Mouse (Mus musculus) liver, embryonic 11.5 days (tissue): Measurements from ENCODE around the gene Alyref. TPM values are rescaled to one million over a fixed set of nuclear protein-coding genes. Genes with fewer than 3 reads are reported as not detected.

Experiments used
- ATAC-seq: fragments of 200-750 bp; cut with Nextera tagmentation; replicated peaks from 2 replicates; pipeline ENCODE4 v1.8.0; 2017; ENCODE audit warnings: moderate number of reproducible peaks, mild to moderate bottlenecking, moderate TSS enrichment, moderate library complexity; ENCODE audit not compliant: low FRiP score
- DNase-seq: peaks from one replicate; pipeline ENCODE4 v3.0.0-alpha.2; 2017; ENCODE audit warnings: low spot score
- H3K27ac ChIP-seq: fragments of 300-500 bp; sonication (generic); 2 replicates; pipeline ENCODE4 v1.5.1; 2014; ENCODE audit warnings: mild to moderate bottlenecking, low read depth, low read length, control low read depth
- H3K27me3 ChIP-seq: fragments of 300-500 bp; sonication (generic); replicated peaks from 2 replicates; pipeline ENCODE4 v1.6.1; 2014; ENCODE audit warnings: low read length, mixed read lengths; ENCODE audit not compliant: control insufficient read depth, insufficient read depth
- H3K36me3 ChIP-seq: fragments of 300-500 bp; sonication (generic); 2 replicates; pipeline ENCODE4 v1.6.1; 2014; ENCODE audit warnings: mild to moderate bottlenecking, low read length, moderate library complexity, mixed read lengths; ENCODE audit not compliant: control insufficient read depth, insufficient read depth
- H3K4me1 ChIP-seq: fragments of 300-500 bp; sonication (generic); replicated peaks from 2 replicates; pipeline ENCODE4 v1.6.1; 2014; ENCODE audit warnings: low read length, mixed read lengths; ENCODE audit not compliant: control insufficient read depth, insufficient read depth
- H3K4me2 ChIP-seq: fragments of 300-500 bp; sonication (generic); 2 replicates; pipeline ENCODE4 v1.6.1; 2014; ENCODE audit warnings: mild to moderate bottlenecking, control low read depth, moderate library complexity
- H3K4me3 ChIP-seq: fragments of 300-500 bp; sonication (generic); 2 replicates; pipeline ENCODE4 v1.5.1; 2014; ENCODE audit warnings: low read depth, low read length, control low read depth
- H3K9ac ChIP-seq: fragments of 300-500 bp; sonication (generic); 2 replicates; pipeline ENCODE4 v1.6.1; 2014; ENCODE audit warnings: low read depth, low read length, control low read depth
- H3K9me3 ChIP-seq: fragments of 300-500 bp; sonication (generic); 2 replicates; pipeline ENCODE4 v1.6.1; 2016; ENCODE audit warnings: low read length, inconsistent platforms, mixed read lengths; ENCODE audit not compliant: control insufficient read depth
- WGBS: fragments of 180-500 bp; shearing (Covaris S2); extraction: QIAGEN DNeasy Blood & Tissue Kit; methylation state at CpG from one replicate; pipeline ENCODE4 v1.1.7; 2014; 5-methylcytosine and 5-hydroxymethylcytosine counted together
- polyA plus RNA-seq: library from polyadenylated mRNA; unstranded; fragments of >200 nt; fragmentation: Nextera tagmentation; extraction: Ambion mirVana; gene quantifications from 2 replicates; pipeline ENCODE4 v1.2.1, GENCODE M21; 2014

Gene Alyref
- polyA plus RNA-seq, 1 experiment from 2014 or later = 601 TPM

DNA sequence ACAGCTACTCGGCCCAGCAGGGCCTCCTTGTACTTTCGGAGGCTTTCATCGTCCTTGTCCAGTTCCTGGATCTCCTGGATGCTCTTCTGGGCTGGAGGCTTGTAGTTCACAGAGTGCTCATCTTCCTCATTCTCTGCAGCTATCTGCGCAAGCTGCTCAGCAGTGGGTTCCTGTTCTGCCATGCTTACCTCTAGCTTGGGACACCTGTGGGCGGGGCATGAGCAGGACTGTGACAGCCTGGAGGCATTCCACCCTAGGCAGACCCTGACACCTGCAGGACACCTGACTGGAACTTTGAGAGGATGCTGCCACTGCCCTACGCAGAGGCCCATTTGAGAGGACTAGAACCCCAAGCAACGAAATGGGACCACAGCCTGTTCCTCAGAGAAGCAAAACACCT is 18.0 kb downstream of the Alyref start:
- Histone ChIP-seq H3K4me1 (peaks cover 29% of the 10 kb centered on the region), H3K9ac (peak overlapping the region; percentile 96), H3K9me3 (peaks cover 4% of the 10 kb centered on the region), H3K36me3 (peaks cover 40% of the 10 kb centered on the region), H3K27ac (peak overlapping the region; percentile 95), H3K27me3 (no peaks in the 10 kb centered on the region), H3K4me3 (peak overlapping the region; percentile 98), H3K4me2 (peak overlapping the region; percentile 94)
- ATAC-seq = no peak
- DNase-seq = no peak
- 49% methylated on average over 7 of the region's 7 CpGs for WGBS

GRCm38 (mm10) chr11:120579316-120580107 is 18.7 kb downstream of the Alyref start:
- H3K4me1 ChIP-seq = peaks cover 35% of the 10 kb centered on the region
- H3K9ac ChIP-seq = peak overlapping the region; percentile 96
- H3K9me3 ChIP-seq = peaks cover 4% of the 10 kb centered on the region
- no peak overlapping the region; the same call in 1 of the 2 replicates for H3K27ac ChIP-seq
- 59% methylated on average over 15 of the region's 15 CpGs for WGBS
- DNase-seq (peak; percentile 84), ATAC-seq (no peak)
- H3K4me2 ChIP-seq = peak overlapping the region; percentile 94
- H3K27me3 ChIP-seq = no peaks in the 10 kb centered on the region
- H3K4me3 ChIP-seq = peak overlapping the region; percentile 98
- peaks cover 36% of the 10 kb centered on the region for H3K36me3 ChIP-seq

GRCm38 (mm10) chr11:120578694-120579243 is 19.4 kb downstream of the Alyref start:
- H3K4me1 ChIP-seq = peaks cover 40% of the 10 kb centered on the region
- 75% methylated on average over 11 of the region's 11 CpGs for WGBS

GRCm38 (mm10) chr11:120578024-120578693 is 20.0 kb downstream of the Alyref start:
- no peak overlapping the region for H3K4me2 ChIP-seq
- ATAC-seq = no peak
- no peaks in the 10 kb centered on the region for H3K27me3 ChIP-seq
- DNase-seq = no peak
- H3K36me3 ChIP-seq = peaks cover 29% of the 10 kb centered on the region
- peaks cover 40% of the 10 kb centered on the region for H3K4me1 ChIP-seq
- H3K27ac ChIP-seq = peak overlapping the region; percentile 20; the same call in 1 of the 2 replicates
- no peak overlapping the region for H3K4me3 ChIP-seq
- H3K9ac ChIP-seq = no peak overlapping the region
- 86% methylated on average over 10 of the region's 10 CpGs for WGBS
- H3K9me3 ChIP-seq = no peaks in the 10 kb centered on the region

More at GRCm38 (mm10) chr11:120578694-120579243, 19.4 kb downstream of the Alyref start:
- Histone ChIP-seq H3K9ac (no peak overlapping the region), H3K4me3 (no peak overlapping the region; the same call in 1 of the 2 replicates), H3K4me2 (no peak overlapping the region), H3K27ac (no peak overlapping the region; the same call in 1 of the 2 replicates), H3K27me3 (no peaks in the 10 kb centered on the region), H3K9me3 (peaks cover 1% of the 10 kb centered on the region), H3K36me3 (peaks cover 31% of the 10 kb centered on the region)
- no peak for DNase-seq
- no peak for ATAC-seq

- Histone ChIP-seq H3K9me3 (no peaks in the 10 kb centered on the region), H3K9ac (no peak overlapping the region), H3K27ac (peak overlapping the region; percentile 68), H3K27me3 (no peaks in the 10 kb centered on the region), H3K4me3 (no peak overlapping the region), H3K36me3 (peaks cover 29% of the 10 kb centered on the region), H3K4me2 (no peak overlapping the region), H3K4me1 (peaks cover 38% of the 10 kb centered on the region)
- 83% methylated on average over 7 of the region's 7 CpGs for WGBS
- DNase-seq (no peak), ATAC-seq (no peak)
These were observed 20.7 kb downstream of the Alyref start for GRCm38 (mm10) chr11:120577211-120578023.

DNA sequence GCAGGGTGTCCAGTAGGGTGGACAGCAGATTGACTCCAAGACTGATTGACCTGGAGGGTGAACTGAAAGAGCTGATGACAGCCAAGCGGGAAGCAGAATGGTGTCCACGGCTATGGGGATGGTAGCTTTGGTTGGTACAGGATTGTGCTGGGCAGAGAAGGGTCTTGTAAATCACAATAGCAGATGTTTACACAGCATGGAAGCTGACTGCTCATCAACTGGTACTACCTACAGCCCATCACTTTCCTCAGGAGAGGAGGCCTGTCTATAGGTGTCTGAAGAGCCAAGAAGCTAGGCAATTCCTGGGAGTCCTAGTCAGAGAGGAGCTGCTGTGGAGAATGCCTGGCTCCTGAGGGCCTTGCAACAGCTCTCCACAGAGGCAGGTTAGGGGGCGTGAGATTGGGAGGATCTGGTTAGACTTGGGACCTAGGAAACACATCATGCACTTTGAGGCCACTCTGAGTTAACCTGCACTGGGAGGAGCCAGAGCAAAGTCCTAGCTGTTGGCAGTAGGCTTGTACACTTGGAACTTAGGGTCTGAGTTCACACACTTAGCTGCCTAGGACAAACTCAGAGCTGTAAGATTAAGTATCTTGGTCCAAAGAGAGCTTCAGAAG is 21.7 kb downstream of the Alyref start:
- H3K27ac ChIP-seq = peak overlapping the region; percentile 68
- DNase-seq (no peak), ATAC-seq (no peak)
- peak overlapping the region; percentile 2; the same call in 1 of the 2 replicates for H3K4me2 ChIP-seq
- H3K9ac ChIP-seq = no peak overlapping the region
- 80% methylated on average over 3 of the region's 3 CpGs for WGBS
- peaks cover 34% of the 10 kb centered on the region for H3K4me1 ChIP-seq
- H3K9me3 ChIP-seq = no peaks in the 10 kb centered on the region
- no peaks in the 10 kb centered on the region for H3K27me3 ChIP-seq
- H3K4me3 ChIP-seq = no peak overlapping the region
- peaks cover 30% of the 10 kb centered on the region for H3K36me3 ChIP-seq

GRCm38 (mm10) chr11:120575940-120576339 is 22.2 kb downstream of the Alyref start:
- no peak overlapping the region for H3K4me3 ChIP-seq
- H3K9me3 ChIP-seq = no peaks in the 10 kb centered on the region
- ATAC-seq (no peak), DNase-seq (no peak)
- H3K36me3 ChIP-seq = peaks cover 35% of the 10 kb centered on the region
- H3K27ac ChIP-seq = peak overlapping the region; percentile 34; the same call in 1 of the 2 replicates
- no peak overlapping the region for H3K9ac ChIP-seq
- no peaks in the 10 kb centered on the region for H3K27me3 ChIP-seq
- peaks cover 39% of the 10 kb centered on the region for H3K4me1 ChIP-seq
- H3K4me2 ChIP-seq = no peak overlapping the region

DNA sequence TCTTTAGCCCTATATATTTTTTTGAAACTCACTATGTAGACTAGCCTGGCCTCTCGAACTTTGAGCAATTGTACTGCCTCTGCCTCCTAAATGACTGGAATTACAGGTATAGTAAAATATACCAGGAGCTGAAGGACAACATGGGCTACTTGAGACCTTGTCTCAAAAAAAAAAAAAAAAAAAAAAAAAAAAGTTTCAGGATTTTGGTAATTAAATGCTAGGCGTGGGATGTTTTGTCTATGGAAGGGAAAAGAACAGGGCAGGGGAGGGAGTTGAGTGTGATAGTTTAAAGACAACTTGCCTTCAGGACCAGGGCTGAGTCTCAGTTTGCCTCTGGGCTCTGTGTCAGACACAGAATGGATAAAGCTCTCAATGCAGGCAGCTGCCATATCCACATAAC is 23.1 kb downstream of the Alyref start:
- peak overlapping the region; percentile 81; the same call in 1 of the 2 replicates for H3K4me3 ChIP-seq
- H3K27ac ChIP-seq = no peak overlapping the region; the same call in 1 of the 2 replicates
- no peak for ATAC-seq
- H3K4me1 ChIP-seq = peaks cover 37% of the 10 kb centered on the region
- WGBS = 82% methylated on average over 2 of the region's 2 CpGs
- no peaks in the 10 kb centered on the region for H3K27me3 ChIP-seq
- H3K9me3 ChIP-seq = no peaks in the 10 kb centered on the region
- no peak overlapping the region for H3K9ac ChIP-seq
- peaks cover 43% of the 10 kb centered on the region for H3K36me3 ChIP-seq
- DNase-seq = no peak
- H3K4me2 ChIP-seq = no peak overlapping the region
